Mouse (Mus musculus) ovary, postnatal 36 days (tissue): Measurements from ENCODE around the gene Pcbd1.
"Not testable (repeated sequence)": the region's sequence is repeated elsewhere in the genome, so short reads cannot be mapped to it uniquely, and the experiment has no call there.

Source experiments
- DNase-seq: peaks from one replicate; pipeline ENCODE4 v3.0.0; 2022; ENCODE audit warnings: low spot score, mixed read lengths

The Pcbd1 gene

GRCm38 (mm10) chr10:61103564-61104114 lies 14.5 kb downstream of the Pcbd1 start:
- no peak for DNase-seq

GRCm38 (mm10) chr10:61114246-61114720 lies 25.2 kb downstream of the Pcbd1 start:
- DNase-seq, result no peak

GRCm38 (mm10) chr10:61121732-61122131 lies 32.6 kb downstream of the Pcbd1 start:
- DNase-seq, result not testable (repeated sequence)

GRCm38 (mm10) chr10:61123276-61123913 lies 34.3 kb downstream of the Pcbd1 start:
- DNase-seq, result no peak

GRCm38 (mm10) chr10:61124462-61124861 lies 35.3 kb downstream of the Pcbd1 start:
- DNase-seq, result no peak

GRCm38 (mm10) chr10:61128701-61129365 lies 39.7 kb downstream of the Pcbd1 start:
- no peak for DNase-seq

- DNase-seq, result no peak
These were observed 41.8 kb downstream of the Pcbd1 start for GRCm38 (mm10) chr10:61130959-61131358.

- DNase-seq, result no peak
These were observed 44.9 kb downstream of the Pcbd1 start for GRCm38 (mm10) chr10:61134041-61134440.

GRCm38 (mm10) chr10:61135226-61135839 lies 46.2 kb downstream of the Pcbd1 start:
- DNase-seq, result no peak

GRCm38 (mm10) chr10:61137567-61137966 lies 48.4 kb downstream of the Pcbd1 start:
- DNase-seq, result no peak

GRCm38 (mm10) chr10:61143343-61143742 lies 54.2 kb downstream of the Pcbd1 start:
- no peak for DNase-seq
